Mouse (Mus musculus) ES-E14 (cell line): Measurements from ENCODE around the gene Hao2.

ENCODE experiments used
- CHD2 ChIP-seq: IDR thresholded peaks from 2 replicates; pipeline ENCODE4 v1.6.1; 2014; ENCODE audit warnings: mild to moderate bottlenecking, low read depth, low read length, inconsistent platforms
- HCFC1 ChIP-seq: IDR thresholded peaks from 2 replicates; pipeline ENCODE4 v1.6.1; 2012; ENCODE audit warnings: low read length, inconsistent platforms, borderline replicate concordance; ENCODE audit not compliant: insufficient read depth
- MAFK ChIP-seq: IDR thresholded peaks from 2 replicates; pipeline ENCODE4 v1.6.1; 2014; ENCODE audit warnings: mild to moderate bottlenecking, low read depth, low read length, inconsistent platforms; ENCODE audit not compliant: insufficient read depth
- ZNF384 ChIP-seq: IDR thresholded peaks from 2 replicates; pipeline ENCODE4 v1.6.1; 2012; ENCODE audit warnings: low read depth, low read length, inconsistent platforms

GRCm38 (mm10) chr3:98848898-98849297 is 44.1 kb downstream of the Hao2 start:
- TF ChIP-seq ZNF384 (no peak), HCFC1 (no peak), CHD2 (no peak), MAFK (no peak)
